Mouse (Mus musculus) intestine, embryonic 16.5 days (tissue): Measurements from ENCODE around the gene Cerkl. TPM values are rescaled to one million over a fixed set of nuclear protein-coding genes. Genes with fewer than 3 reads are reported as not detected.

Experiments used
- ATAC-seq: fragments of 200-750 bp; cut with Nextera tagmentation; 2 replicates; pipeline ENCODE4 v1.8.0; 2017; ENCODE audit warnings: moderate TSS enrichment, moderate library complexity
- H3K27ac ChIP-seq: fragments of 300-500 bp; sonication (generic); 2 replicates; pipeline ENCODE4 v1.5.1; 2014; ENCODE audit warnings: mild to moderate bottlenecking, low read length
- H3K27me3 ChIP-seq: fragments of 300-500 bp; sonication (generic); replicated peaks from 2 replicates; pipeline ENCODE4 v1.6.1; 2014; ENCODE audit warnings: low read length, control low read depth, mixed read lengths; ENCODE audit not compliant: control insufficient read depth, insufficient read depth
- H3K36me3 ChIP-seq: fragments of 300-500 bp; sonication (generic); 2 replicates; pipeline ENCODE4 v1.6.1; 2014; ENCODE audit warnings: low read length, control low read depth; ENCODE audit not compliant: control insufficient read depth, insufficient read depth
- H3K4me1 ChIP-seq: fragments of 300-500 bp; sonication (generic); 2 replicates; pipeline ENCODE4 v1.6.1; 2014; ENCODE audit warnings: low read length, control low read depth, mixed read lengths; ENCODE audit not compliant: control insufficient read depth, insufficient read depth
- H3K4me2 ChIP-seq: fragments of 300-500 bp; sonication (generic); 2 replicates; pipeline ENCODE4 v1.6.1; 2014; ENCODE audit warnings: low read depth, low read length, control low read depth
- H3K4me3 ChIP-seq: fragments of 300-500 bp; sonication (generic); 2 replicates; pipeline ENCODE4 v1.5.1; 2014; ENCODE audit warnings: mild to moderate bottlenecking, low read length
- H3K9ac ChIP-seq: fragments of 300-500 bp; sonication (generic); 2 replicates; pipeline ENCODE4 v1.6.1; 2014; ENCODE audit warnings: low read depth, low read length
- H3K9me3 ChIP-seq: fragments of 300-500 bp; sonication (generic); 2 replicates; pipeline ENCODE4 v1.6.1; 2016; ENCODE audit warnings: low read length, control low read depth; ENCODE audit not compliant: control insufficient read depth
- WGBS: fragments of 180-500 bp; shearing (Covaris S2); extraction: QIAGEN DNeasy Blood & Tissue Kit; methylation state at CpG from one replicate; pipeline ENCODE4 v1.1.7; 2014; 5-methylcytosine and 5-hydroxymethylcytosine counted together
- polyA plus RNA-seq: library from polyadenylated mRNA; unstranded; fragments of >200 nt; fragmentation: Nextera tagmentation; extraction: Ambion mirVana; gene quantifications from 2 replicates; pipeline ENCODE4 v1.2.1, GENCODE M21; 2015

Gene Cerkl
- polyA plus RNA-seq, 1 experiment from 2014 or later = 1.1 TPM

DNA sequence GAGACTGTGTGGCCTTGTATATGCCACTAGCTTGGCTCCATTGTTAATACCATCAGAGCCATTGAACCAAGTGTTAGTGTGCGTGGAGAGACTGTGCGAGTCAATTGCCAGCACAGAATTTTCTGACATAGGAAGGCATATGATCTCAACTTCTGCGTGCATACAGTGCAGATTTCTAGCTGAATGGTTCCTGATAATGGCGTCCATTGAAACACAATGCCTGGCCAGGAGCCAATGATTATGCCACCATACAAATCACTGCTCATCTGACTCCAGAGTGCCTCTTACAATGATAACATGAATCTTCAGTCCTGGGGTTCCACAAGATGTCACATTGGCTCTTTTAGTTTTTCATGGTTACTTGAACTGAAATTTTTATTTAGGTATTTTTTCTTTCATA lies 7.2 kb downstream of the Cerkl start:
- H3K4me1 ChIP-seq = no peaks in the 10 kb centered on the region
- no peak overlapping the region for H3K4me2 ChIP-seq
- peaks cover 7% of the 10 kb centered on the region for H3K27me3 ChIP-seq
- no peaks in the 10 kb centered on the region for H3K9me3 ChIP-seq
- H3K27ac ChIP-seq = no peak overlapping the region
- ATAC-seq = no peak
- H3K36me3 ChIP-seq = no peaks in the 10 kb centered on the region
- H3K9ac ChIP-seq = no peak overlapping the region
- no peak overlapping the region for H3K4me3 ChIP-seq
- 76% methylated on average over 4 of the region's 4 CpGs for WGBS

DNA sequence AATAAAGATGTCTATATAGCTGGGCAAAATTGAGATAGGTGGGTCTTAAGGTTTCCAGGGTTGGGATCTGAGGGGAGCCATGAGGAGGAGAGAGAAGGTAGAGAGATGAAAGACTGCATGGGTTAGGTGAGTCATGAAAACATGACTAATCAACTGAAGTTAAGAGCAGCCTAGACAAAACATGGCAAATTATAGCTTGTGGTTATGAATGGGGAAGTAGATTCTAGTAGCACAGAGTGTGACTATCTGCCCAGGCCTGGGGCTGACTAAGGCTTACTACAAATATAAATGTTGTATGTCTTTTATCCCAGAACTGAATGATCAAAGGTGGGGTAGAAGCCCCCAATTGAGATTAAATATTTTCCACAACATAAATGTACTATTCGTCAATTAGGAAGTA lies 9.4 kb downstream of the Cerkl start:
- WGBS = 76% methylated on average over 1 of the region's 1 CpGs
- H3K27ac ChIP-seq = no peak overlapping the region
- H3K36me3 ChIP-seq = no peaks in the 10 kb centered on the region
- H3K9ac ChIP-seq = no peak overlapping the region
- H3K4me3 ChIP-seq = no peak overlapping the region
- no peaks in the 10 kb centered on the region for H3K9me3 ChIP-seq
- H3K4me1 ChIP-seq = no peaks in the 10 kb centered on the region
- no peak for ATAC-seq
- H3K4me2 ChIP-seq = no peak overlapping the region
- no peaks in the 10 kb centered on the region for H3K27me3 ChIP-seq

DNA sequence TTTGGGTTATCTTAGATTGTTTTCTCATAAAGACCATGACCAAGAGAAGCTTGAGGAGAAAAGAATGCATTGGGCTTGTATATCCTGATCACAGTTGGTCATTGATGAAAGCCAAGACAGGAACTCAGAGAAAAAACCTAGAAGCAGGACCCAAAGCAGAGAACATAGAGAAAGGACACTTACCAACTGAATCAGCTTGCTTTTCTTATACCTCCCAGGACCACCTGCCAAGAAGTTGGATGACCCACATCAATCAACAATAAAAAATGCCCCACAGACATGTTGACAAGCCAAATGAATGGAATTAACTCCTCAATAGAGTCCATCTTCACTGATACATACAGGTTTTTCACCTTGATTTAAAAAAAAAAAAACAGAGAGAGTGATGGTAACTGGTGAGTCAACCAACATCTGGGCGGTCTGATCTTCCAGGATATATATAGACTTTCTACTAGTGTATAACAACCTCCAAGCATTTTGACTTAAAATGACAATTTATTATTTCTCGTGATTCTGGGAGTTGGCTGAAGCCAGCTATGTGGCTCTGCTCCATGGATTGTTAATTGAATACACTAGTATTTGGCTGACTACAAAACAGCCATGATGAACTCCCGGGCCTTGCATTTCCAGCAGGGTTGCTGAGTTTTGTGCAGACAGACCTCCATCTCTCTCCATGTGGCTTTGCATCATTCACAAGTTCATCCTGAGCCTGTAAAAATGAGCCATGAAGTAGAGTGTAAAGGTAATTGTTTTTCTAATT lies 12.5 kb downstream of the Cerkl start:
- H3K4me3 ChIP-seq = no peak overlapping the region
- H3K9me3 ChIP-seq = no peaks in the 10 kb centered on the region
- no peaks in the 10 kb centered on the region for H3K4me1 ChIP-seq
- 87% methylated on average over 3 of the region's 3 CpGs for WGBS
- no peak overlapping the region for H3K4me2 ChIP-seq
- ATAC-seq = no peak
- no peak overlapping the region for H3K27ac ChIP-seq
- no peak overlapping the region for H3K9ac ChIP-seq
- H3K36me3 ChIP-seq = no peaks in the 10 kb centered on the region
- H3K27me3 ChIP-seq = no peaks in the 10 kb centered on the region

DNA sequence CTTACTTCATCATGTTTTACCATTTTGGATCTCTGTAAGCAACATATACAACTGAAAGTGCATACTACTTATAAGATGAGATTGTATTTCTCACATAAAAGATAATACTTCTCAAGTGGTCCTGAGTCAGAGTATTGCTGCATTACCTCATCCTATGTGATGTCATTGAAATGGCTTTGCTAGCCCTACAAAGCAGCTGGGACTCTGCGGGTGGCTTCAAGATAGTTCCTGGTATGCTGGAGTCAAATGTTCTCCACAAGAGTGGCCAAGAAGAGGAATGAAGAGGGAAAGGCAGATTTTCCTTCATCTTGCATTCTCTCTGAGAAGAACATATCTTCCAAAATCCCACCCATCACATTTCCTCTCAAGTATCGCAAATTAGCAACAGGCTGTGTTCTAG lies 13.2 kb downstream of the Cerkl start:
- no peak for ATAC-seq
- no peaks in the 10 kb centered on the region for H3K9me3 ChIP-seq
- H3K4me2 ChIP-seq = no peak overlapping the region
- H3K4me1 ChIP-seq = no peaks in the 10 kb centered on the region
- H3K36me3 ChIP-seq = no peaks in the 10 kb centered on the region
- 97% methylated on average over 2 of the region's 2 CpGs for WGBS
- no peak overlapping the region for H3K27ac ChIP-seq
- H3K4me3 ChIP-seq = no peak overlapping the region
- H3K9ac ChIP-seq = no peak overlapping the region
- H3K27me3 ChIP-seq = no peaks in the 10 kb centered on the region

DNA sequence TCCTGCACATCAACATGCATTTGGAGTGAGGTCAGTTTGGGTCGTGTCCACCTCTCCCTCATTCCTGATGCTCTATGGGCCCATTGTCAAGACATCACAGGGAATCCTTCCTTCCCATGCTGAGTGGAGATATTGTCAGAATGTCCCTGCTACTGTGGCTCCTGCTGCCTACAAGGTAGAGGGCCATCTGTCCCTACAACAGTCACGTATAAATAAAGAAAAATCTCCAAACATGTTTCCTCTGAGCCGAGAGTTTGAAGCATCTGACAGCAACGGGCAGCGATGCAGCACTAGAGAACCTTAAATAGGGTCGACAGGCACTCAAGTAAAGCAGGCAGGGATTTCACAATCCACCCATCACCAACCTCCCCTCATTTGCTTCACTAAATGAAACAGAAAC lies 13.7 kb downstream of the Cerkl start:
- H3K4me2 ChIP-seq = no peak overlapping the region
- 77% methylated on average over 6 of the region's 6 CpGs for WGBS
- no peaks in the 10 kb centered on the region for H3K36me3 ChIP-seq

DNA sequence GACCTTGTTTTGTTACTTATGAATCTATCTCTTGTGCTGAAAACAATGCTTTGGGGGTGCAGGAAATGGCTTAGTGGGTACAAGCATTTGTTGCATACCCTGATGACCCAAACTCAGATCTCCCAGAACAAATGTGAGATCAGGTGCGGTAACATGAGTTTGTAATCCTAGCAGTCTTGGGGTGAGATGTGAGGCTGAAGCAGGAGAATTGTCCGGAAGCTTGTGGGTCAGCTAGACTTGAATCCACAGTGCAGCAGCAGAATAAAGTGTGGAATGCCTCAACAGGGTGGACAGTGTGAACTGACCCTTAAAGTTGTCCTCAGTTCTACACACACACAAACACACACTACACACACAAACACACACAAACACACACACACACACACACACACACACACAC lies 14.4 kb downstream of the Cerkl start:
- no peak overlapping the region for H3K4me3 ChIP-seq
- ATAC-seq = no peak
- H3K4me2 ChIP-seq = no peak overlapping the region
- no peak overlapping the region for H3K9ac ChIP-seq
- H3K9me3 ChIP-seq = no peaks in the 10 kb centered on the region
- WGBS = 92% methylated on average over 2 of the region's 2 CpGs
- H3K36me3 ChIP-seq = no peaks in the 10 kb centered on the region
- no peaks in the 10 kb centered on the region for H3K4me1 ChIP-seq
- H3K27ac ChIP-seq = no peak overlapping the region
- H3K27me3 ChIP-seq = no peaks in the 10 kb centered on the region

More for the DNA sequence above, 13.7 kb downstream of the Cerkl start:
- Histone ChIP-seq H3K27ac (no peak overlapping the region), H3K4me1 (no peaks in the 10 kb centered on the region), H3K9ac (no peak overlapping the region), H3K9me3 (no peaks in the 10 kb centered on the region), H3K27me3 (no peaks in the 10 kb centered on the region), H3K4me3 (no peak overlapping the region)
- no peak for ATAC-seq

DNA sequence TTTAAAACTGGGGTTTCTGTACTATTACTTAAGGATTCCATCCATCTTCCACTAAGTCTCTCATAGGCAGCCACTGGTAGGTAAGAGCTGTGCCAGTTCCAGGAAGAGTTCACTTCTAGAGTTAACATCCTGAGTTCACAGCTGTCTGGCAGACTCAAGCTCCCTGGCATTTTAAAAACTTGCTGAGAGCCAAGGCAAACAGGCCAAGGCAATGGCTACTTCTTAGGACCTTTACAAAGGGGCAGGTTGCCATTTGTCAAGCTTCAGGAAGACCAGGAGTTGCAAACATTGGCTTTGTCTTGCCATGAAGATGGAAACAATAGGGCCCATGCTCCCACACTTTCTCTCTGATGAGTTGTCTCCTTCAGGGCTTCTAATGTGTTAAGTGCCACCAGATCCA lies 26.5 kb downstream of the Cerkl start:
- H3K4me2 ChIP-seq = no peak overlapping the region
- no peaks in the 10 kb centered on the region for H3K36me3 ChIP-seq
- no peak overlapping the region for H3K27ac ChIP-seq
- no peaks in the 10 kb centered on the region for H3K9me3 ChIP-seq
- no peaks in the 10 kb centered on the region; the same call in 1 of the 2 replicates for H3K27me3 ChIP-seq
- H3K4me1 ChIP-seq = peaks cover 7% of the 10 kb centered on the region
- no peak overlapping the region for H3K9ac ChIP-seq
- H3K4me3 ChIP-seq = no peak overlapping the region
- ATAC-seq = no peak

DNA sequence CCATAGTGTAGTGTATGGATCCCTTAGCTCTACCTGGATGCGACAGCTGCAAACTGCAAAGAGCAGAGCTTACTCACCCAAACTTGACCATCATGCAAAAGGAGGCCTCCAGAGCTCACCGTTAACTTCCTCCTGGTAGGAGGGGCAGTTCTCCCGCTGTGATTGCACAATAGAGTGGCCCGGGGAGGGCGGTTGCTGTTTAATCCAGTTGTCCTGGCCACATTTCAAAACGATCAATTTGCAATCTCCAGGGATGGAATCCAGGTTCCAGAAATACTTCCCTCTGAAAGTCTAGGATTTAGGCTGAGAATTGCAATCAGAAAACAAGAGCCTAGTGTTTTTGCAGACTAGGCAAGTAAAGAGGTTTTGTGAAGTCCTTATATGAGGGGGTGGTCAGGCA lies 26.9 kb downstream of the Cerkl start:
- no peak for ATAC-seq
- Histone ChIP-seq H3K4me3 (no peak overlapping the region), H3K27me3 (no peaks in the 10 kb centered on the region; the same call in 1 of the 2 replicates), H3K4me2 (no peak overlapping the region), H3K9me3 (no peaks in the 10 kb centered on the region), H3K9ac (no peak overlapping the region), H3K4me1 (peaks cover 7% of the 10 kb centered on the region), H3K36me3 (no peaks in the 10 kb centered on the region), H3K27ac (no peak overlapping the region)
- WGBS = 13% methylated on average over 6 of the region's 6 CpGs

DNA sequence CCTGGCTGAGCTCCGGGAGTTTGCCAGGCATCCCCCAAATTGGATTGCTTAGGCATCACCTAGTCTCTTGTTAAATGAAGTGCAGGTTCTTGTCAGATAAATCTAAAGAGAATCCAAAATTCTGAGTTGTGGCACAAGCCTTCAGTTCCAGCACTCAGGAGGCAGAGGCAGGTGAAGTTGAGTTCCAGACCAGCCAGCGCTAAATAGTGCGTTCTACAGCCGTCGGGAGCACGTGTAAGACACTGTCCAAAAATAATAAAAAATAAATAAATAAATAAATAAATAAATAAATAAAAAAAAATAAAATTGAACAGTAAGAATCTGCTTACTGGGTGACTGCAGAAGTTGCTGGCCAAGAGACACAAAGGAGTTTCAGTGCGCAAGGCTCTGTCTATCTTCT lies 27.5 kb downstream of the Cerkl start:
- WGBS = 20% methylated on average over 7 of the region's 7 CpGs
- Histone ChIP-seq H3K9me3 (no peaks in the 10 kb centered on the region), H3K27me3 (no peaks in the 10 kb centered on the region; the same call in 1 of the 2 replicates), H3K4me1 (peaks cover 7% of the 10 kb centered on the region), H3K27ac (no peak overlapping the region), H3K4me3 (peak overlapping the region; percentile 54), H3K36me3 (no peaks in the 10 kb centered on the region), H3K4me2 (peak overlapping the region; percentile 97), H3K9ac (peak overlapping the region; percentile 58)
- no peak for ATAC-seq
